Mouse (Mus musculus) C3H10T1/2 (cell line): ENCODE data around the gene Gpr156. TPM values are rescaled to one million over a fixed set of nuclear protein-coding genes. Genes with fewer than 3 reads are reported as not detected.

Experiments
- polyA plus RNA-seq, 2 experiments: library from polyadenylated mRNA; unstranded; fragments of >200 nt; fragmentation: generic; extraction: Trizol; gene quantifications; one replicate each; pipeline ENCODE4 v1.2.1; 2012; ENCODE audit warnings: missing spikeins in 2 of 2

The Gpr156 gene
- polyA plus RNA-seq = under 1 TPM; 0.02 to 0.07 TPM

GRCm38 (mm10) chr16:37916138-37916817 lies at the start of gene Gpr156:
Gpr156 (plus strand) TSS chr16:37916496.

GRCm38 (mm10) chr16:37867791-37868505 lies 48.3 kb upstream of the Gpr156 start, which contains the start of gene Lrrc58:
Lrrc58 (plus strand) TSS chr16:37868389.

Other genes starting within 250 kb of the Gpr156 start
- 100 to 1,000 TPM in 1 of 2 experiments, 10 to 100 TPM in 1; 27.1 to 297 TPM for gene Fstl1, start 139.6 kb upstream of the Gpr156 start, polyA plus RNA-seq
- gene Gm36028, start 55.4 kb upstream of the Gpr156 start, polyA plus RNA-seq = under 1 TPM in 1 of 2 experiments, not detected in 1; 0.14 TPM
- 1 to 10 TPM in 1 of 2 experiments, under 1 TPM in 1; 0.75 to 5.2 TPM for gene Lrrc58, start 48.1 kb upstream of the Gpr156 start, polyA plus RNA-seq
- gene Gsk3b, start 172.5 kb downstream of the Gpr156 start, polyA plus RNA-seq = 10 to 100 TPM in 1 of 2 experiments, 1 to 10 TPM in 1; 2.4 to 10.0 TPM